Mouse (Mus musculus) lung, adult 18-20 months (tissue): ENCODE data around the gene Foxp4.
A peak's percentile ranks its signal among the peaks of the same experiment; 100 is the strongest.

Source experiments
- DNase-seq, 2 experiments: peaks; one replicate each; pipeline ENCODE4 v3.0.0; 2022; ENCODE audit warnings: mixed read lengths in 2 of 2

Gene Foxp4

GRCm38 (mm10) chr17:47889727-47890126 lies 34.7 kb downstream of the Foxp4 start:
- DNase-seq = peak; percentile 81 to 88

DNA sequence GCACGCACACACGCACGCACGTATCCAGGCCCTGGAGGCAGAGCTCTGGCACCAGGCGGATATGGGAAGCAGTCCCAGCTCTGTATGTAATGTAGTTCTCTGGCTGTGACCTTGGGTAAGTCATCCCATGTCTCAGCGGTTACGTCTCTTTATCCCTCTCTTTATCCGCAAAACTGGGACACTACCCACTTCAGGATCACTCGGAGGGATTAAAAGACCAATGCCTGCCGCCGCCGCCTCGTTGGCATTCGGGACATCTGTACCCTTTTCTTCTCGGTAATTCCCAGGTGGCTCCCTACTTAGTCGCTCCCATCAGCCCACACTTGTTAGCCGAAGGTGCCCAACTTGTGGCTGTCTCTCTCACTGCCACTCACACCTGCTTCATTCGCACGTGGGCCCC lies 35.2 kb downstream of the Foxp4 start:
- no peak for DNase-seq

DNA sequence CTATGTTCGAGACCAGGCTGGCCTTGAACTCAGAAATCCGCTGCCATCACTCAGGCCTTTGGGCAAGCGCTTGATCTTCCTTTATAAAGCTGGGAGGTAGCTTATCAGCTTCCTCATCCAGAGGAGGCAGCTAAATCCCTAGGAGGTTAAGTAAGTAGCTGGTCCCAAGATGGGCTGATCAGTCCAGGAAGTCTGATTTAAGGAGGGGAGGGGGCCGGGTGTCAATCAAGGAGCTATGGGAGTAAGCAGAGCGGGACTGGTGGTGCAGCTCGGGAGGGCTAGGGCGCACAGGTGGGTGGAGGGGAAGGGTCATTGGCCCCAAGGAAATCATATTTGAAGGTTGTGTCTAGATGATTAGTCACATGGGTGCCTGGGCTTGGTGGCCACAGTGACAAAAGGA lies 35.8 kb downstream of the Foxp4 start:
- DNase-seq = no peak

DNA sequence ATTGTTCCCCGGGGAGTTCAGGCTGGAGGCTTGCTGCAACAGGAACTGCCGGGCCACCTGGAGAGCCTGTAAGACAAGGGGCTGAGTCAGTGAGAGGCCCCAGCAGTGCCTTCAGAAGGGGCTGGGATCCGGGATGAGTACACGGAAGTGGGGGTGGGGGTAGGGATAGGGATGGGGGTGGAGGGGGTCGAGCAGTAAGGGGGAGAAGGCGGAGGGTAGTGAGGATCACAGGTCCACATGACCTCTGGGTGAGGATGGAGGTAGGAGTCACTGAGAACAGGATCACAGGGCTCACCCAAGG lies 36.3 kb downstream of the Foxp4 start:
- peak in 1 of 2 experiments; percentile 41 for DNase-seq

DNA sequence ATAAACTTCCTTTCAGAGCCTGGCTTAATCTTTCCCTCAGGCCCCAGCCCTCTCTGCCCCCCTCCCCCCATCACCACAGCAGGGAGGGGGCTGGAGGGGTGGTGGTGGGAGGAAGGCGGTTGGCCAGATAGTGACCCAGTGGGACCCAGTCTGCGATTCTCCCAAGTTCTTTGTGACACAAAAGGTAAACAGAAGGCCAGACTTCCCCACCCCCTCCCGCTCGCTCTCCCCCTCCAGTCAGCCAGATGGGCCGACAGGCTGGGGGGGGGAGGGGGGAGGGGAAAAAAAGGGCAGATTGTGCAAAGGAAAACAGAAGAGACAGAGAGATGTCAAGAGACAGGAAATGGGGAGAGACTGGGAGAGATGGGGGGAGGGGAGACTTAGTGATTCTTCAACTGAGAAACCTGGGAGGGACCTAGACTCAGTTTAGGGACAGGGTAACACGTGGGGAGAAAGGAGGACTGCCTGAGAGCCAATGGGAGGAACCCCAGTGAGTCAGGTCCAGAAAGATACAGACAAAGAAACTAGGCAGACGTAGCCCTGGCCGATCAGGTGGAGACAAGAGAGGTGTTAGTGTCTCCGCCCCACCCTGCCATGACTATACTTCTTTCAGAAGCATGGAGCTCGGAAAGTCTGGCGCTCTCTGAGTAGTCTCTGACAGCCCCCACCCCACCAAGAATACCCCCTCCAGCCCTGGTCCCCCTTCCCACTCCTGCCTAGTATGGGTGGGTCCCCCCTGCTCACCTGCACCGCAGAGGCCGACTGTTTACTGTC lies 36.9 kb downstream of the Foxp4 start:
- DNase-seq = no peak

DNA sequence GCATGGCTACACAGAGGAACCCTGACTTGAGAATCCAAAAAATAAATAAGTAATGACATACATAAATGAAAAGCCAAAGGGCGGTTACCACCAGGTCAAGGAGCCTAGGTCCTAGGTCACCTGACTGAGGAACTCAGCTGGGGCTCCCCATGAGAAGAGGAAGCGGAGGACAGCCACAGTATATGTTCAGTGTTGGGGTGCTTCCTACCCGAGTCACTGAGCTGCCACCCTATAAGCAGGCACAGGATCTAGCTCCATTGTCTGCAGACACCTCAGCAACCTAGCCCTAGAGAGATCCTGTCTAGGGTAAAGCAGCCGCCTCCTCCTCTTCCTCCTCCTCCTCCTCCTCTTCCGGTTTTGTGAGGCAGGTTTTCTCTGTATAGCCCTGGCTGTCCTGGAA lies 41.3 kb downstream of the Foxp4 start:
- DNase-seq = no peak

- no peak for DNase-seq
These were observed 43.1 kb downstream of the Foxp4 start for GRCm38 (mm10) chr17:47881330-47881729.

DNA sequence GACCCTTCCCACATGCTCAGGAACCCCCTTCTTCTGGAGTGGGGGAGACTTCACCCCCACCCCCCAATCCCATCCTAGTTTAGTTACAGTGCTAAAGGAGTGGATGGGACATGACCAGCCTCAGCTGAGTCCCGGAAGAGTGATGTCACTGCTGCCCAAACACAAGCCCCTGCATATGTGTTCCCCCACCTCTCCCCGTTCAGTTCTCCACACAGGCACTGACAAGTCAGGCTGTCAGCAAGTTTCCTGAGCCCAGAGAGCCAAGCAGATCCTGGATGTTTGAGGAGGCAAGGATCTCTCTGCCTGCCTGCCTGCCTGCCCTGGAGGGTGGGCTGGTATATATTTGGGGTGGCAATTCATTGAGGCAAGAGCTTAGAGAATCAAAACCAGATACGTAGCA lies 45.2 kb downstream of the Foxp4 start:
- no peak for DNase-seq

DNA sequence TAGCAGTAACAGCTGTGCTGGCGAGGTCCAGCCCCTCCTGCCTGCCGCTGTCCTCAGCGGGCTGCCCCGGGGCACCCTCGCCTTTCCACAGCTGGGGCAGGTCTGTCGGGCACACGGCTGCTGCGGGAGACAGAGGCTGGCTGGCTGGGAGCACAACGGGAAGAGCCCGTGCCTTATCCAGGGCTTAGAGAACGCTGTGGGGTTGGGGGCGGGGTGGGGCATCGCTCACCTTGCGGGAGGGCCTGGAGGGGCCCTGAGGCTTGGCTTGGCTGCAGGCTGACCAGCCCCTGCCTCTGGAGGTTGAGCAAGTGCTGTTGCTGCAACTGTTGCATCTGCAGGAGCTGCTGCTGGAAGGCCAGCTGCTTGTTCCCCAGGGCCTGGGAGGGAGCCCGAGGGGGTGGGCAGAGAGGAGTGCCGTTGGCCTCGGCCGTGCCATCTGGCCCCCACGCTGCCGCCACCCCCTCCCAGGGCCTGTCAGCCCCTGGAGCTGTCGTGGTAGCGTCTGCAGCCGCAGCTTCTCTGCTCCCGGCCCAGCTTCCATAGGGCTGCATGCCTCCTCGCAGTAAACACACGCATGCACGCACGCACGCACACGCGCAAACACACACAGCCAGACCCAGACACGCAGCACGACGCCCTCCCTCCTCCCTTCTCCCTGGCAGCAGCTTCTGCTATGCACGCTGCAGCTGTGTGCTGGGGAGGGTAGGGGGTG lies 45.9 kb downstream of the Foxp4 start:
- no peak for DNase-seq

DNA sequence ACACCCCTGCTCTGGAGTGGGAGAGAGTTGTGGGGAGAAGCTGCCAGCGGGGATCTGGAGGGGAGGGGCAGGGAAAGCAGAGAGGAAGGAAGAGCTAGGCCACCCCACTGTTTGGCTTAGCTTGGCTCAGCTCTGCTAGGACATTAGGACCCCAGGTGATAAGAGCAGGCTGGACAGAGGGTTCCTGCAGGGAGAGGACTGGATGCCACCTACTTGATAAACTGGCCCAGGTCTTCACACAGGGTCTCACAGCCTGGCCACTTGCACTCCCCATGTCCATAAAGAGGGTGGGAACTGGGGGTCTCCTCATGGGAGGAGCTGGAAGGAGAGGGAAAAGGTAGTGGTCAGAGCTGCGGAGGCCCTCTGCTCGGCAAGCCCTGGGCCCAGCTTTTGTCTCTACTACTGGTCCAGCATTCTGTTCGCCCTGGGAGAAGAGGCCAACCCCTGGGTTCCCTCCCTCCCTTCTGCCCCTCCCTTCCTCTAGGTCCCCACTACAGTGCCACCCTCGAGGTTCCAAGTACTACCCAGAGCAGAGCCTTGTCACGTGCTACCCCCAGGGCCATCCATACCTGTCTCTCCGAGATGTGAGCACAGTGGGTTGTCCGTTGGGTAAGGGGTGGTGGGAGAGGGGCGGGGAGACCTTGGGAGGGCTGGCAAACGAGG lies 46.6 kb downstream of the Foxp4 start:
- no peak for DNase-seq

GRCm38 (mm10) chr17:47876776-47877714 lies 47.4 kb downstream of the Foxp4 start:
- no peak for DNase-seq

DNA sequence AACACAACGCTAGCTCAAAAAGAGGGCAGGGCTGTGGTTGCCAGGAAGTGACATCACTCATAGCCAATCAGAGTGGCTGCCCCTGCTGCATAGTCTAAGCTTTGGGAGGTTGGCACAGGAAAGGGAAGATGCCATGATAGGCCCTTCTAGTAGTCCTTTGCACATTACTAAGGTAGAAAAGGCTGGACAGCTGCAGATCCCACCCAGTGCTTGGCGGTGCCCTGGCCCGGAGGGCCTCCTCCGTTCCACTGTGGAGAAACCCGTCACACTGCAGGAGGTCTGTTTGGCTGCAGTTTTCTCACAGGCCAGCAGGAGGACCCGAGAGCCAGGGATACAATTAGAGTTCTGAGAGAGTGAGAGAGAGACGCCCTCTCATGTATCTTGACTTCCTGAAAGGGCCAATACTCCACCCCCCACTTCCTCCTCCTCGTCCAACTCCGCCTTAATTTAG lies 51.1 kb downstream of the Foxp4 start:
- DNase-seq = peak; percentile 87 to 88

GRCm38 (mm10) chr17:47872311-47873011 lies 52.0 kb downstream of the Foxp4 start:
- DNase-seq = no peak

- no peak for DNase-seq
These were observed 54.6 kb downstream of the Foxp4 start for GRCm38 (mm10) chr17:47869874-47870273.

DNA sequence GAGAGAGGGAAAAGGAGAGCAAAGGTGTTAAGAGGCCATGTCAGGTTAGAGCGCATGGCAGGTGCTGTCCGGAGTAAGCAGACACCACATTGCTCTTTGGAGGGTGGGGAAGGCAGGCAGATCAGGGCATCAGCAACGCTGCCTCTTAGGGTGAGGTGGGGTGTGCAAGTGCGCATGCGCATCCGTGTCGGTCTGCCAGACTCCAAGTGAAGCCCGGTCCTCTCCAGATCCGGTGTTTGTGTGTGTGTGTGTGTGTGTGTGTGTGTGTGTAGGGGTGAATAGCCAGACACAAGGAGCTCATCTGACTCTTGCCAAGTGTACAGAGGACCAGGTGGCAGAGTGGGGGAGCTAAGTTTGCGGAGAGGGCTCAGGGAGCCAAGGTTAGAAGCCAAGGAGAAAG lies 58.4 kb downstream of the Foxp4 start:
- no peak for DNase-seq

DNA sequence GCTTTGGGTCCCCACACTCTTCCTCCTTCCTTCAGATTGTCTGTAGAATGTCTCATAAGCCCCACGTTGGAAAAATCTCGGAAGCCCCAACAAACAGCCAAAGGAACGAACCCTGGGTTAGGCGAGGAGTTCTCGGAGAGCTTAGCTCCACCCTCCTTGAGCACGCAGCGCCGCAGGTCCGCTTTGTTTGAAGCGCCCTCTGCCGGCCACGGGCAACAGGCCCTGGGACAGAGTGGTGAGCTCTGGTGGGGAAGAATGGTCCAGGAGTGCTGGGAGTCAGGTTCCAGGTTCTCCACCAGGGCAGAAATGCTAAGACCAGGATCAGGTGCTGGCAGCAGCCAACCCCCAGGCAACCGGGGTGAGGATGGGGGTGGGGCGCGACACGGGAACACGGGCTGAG lies 59.9 kb downstream of the Foxp4 start:
- DNase-seq = peak; percentile 80 to 88

- DNase-seq = no peak
These were observed 61.0 kb downstream of the Foxp4 start for GRCm38 (mm10) chr17:47863437-47863836.

DNA sequence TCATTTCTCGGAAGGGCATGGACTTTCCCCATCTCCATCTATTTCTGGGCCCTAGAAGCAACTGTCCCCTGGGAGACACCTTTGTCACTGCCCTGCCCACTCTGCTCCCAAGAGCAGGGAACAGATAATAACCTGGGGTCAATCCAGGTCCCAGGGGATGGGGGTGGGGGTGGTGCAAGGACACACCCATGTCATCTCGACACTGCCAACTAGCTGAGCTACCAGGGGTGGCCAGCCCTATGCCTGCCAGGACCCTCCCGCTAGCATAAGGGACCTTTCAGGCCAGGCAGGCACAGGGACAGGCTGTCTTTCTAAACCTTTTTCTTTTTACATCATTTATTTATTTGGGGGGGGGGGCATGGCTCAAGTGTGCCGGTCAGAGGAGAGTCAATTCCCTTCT lies 61.4 kb downstream of the Foxp4 start:
- no peak for DNase-seq

- no peak for DNase-seq
These were observed 68.9 kb downstream of the Foxp4 start for GRCm38 (mm10) chr17:47855544-47855943.

GRCm38 (mm10) chr17:47854908-47855307 lies 69.5 kb downstream of the Foxp4 start:
- no peak for DNase-seq

- no peak for DNase-seq
These were observed 70.7 kb downstream of the Foxp4 start for GRCm38 (mm10) chr17:47853760-47854159.

DNA sequence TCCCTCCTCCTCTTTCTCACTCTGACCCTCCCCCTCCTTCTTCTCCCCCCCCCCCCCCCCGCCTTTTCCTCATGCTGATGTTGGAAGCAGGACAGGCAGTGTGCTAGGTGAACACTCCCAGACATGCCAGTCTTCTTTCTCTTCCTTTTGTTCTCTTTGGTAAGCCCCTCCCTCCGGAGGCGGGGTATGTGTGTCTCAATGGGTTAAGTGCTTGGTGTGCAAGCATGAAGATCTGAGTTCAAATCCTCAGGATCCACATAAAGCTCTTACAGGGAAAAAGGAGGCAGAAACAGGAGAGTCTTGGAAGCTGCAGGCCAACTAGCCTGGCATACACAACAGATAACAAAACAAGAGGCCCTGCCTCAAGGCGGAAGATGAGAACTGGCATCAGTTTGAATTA lies 71.1 kb downstream of the Foxp4 start:
- DNase-seq = no peak
